Mouse (Mus musculus) embryonic facial prominence, embryonic 15.5 days (tissue): ENCODE measurements around the gene Itm2c. TPM values are rescaled to one million over a fixed set of nuclear protein-coding genes. Genes with fewer than 3 reads are reported as not detected.

Experiments used
- ATAC-seq: fragments of 200-750 bp; cut with Nextera tagmentation; 2 replicates; pipeline ENCODE4 v1.8.0; 2017; ENCODE audit warnings: low read depth, moderate TSS enrichment; ENCODE audit not compliant: insufficient number of reproducible peaks, low FRiP score, low TSS enrichment
- H3K27ac ChIP-seq: fragments of 300-500 bp; sonication (generic); replicated peaks from 2 replicates; pipeline ENCODE4 v1.5.1; 2015; ENCODE audit warnings: mild to moderate bottlenecking, inconsistent platforms
- H3K27me3 ChIP-seq: fragments of 300-500 bp; sonication (generic); 2 replicates; pipeline ENCODE4 v1.6.1; 2015; ENCODE audit warnings: inconsistent platforms
- H3K36me3 ChIP-seq: fragments of 300-500 bp; sonication (generic); 2 replicates; pipeline ENCODE4 v1.6.1; 2015; ENCODE audit warnings: mild to moderate bottlenecking, inconsistent platforms
- H3K4me1 ChIP-seq: fragments of 300-500 bp; sonication (generic); 2 replicates; pipeline ENCODE4 v1.6.1; 2015; ENCODE audit warnings: inconsistent platforms
- H3K4me2 ChIP-seq: fragments of 300-500 bp; sonication (generic); replicated peaks from 2 replicates; pipeline ENCODE4 v1.6.1; 2015; ENCODE audit warnings: mild to moderate bottlenecking, inconsistent platforms
- H3K4me3 ChIP-seq: fragments of 300-500 bp; sonication (generic); replicated peaks from 2 replicates; pipeline ENCODE4 v1.5.1; 2015; ENCODE audit warnings: mild to moderate bottlenecking, inconsistent platforms
- H3K9ac ChIP-seq: fragments of 300-500 bp; sonication (generic); 2 replicates; pipeline ENCODE4 v1.6.1; 2015; ENCODE audit warnings: inconsistent platforms
- H3K9me3 ChIP-seq: fragments of 300-500 bp; sonication (generic); replicated peaks from 2 replicates; pipeline ENCODE4 v1.6.1; 2016; ENCODE audit warnings: inconsistent platforms
- WGBS: fragments of 180-500 bp; shearing (Covaris S2); methylation state at CpG from one replicate; pipeline ENCODE4 v1.1.7; 2015; 5-methylcytosine and 5-hydroxymethylcytosine counted together
- polyA plus RNA-seq: library from polyadenylated mRNA; unstranded; fragments of >200 nt; fragmentation: Nextera tagmentation; extraction: Ambion mirVana; gene quantifications from 2 replicates; pipeline ENCODE4 v1.2.1, GENCODE M21; 2015

The Itm2c gene
- polyA plus RNA-seq, 1 experiment from 2014 or later = 283 TPM

DNA sequence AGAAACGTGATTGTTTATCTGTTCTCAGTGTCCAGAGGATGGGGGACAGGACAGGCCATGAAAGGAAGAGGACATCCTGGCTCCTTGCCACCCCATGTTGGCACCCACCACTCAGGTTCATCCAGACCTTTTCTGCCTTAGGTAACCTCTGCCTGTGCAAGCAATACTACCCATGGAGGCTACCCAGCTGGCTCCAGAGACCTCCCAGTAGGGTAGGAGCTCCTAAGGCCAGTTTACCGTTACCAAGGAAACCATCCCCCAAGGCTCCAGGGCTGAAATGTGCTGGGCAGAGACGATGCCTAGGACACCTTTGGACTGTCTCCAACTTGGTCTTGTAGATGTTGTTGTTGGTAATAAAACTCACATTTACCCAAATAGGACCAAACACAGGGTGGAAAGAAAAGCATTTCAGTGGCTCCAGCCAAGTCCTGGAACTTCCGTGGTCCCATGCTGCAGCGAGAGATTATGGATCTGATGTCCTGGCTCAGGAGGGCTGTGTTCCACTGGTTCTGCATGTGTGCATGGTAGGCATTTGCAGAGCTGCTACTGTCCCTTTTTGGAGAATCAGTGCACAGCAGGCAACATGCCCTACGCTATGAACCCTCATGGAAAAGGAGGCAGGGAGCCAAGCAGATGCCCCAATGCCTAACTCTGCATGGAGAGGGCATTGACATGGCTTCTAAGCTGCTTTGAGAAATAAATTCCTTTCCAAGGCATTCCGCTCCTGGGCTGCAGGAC lies 28.2 kb downstream of the Itm2c start:
- no peak overlapping the region for H3K9ac ChIP-seq
- H3K36me3 ChIP-seq = no peaks in the 10 kb centered on the region
- no peaks in the 10 kb centered on the region for H3K27me3 ChIP-seq
- WGBS = 62% methylated on average over 7 of the region's 7 CpGs
- no peak overlapping the region for H3K4me3 ChIP-seq
- H3K4me1 ChIP-seq = peaks cover 6% of the 10 kb centered on the region; the same call in 1 of the 2 replicates
- H3K9me3 ChIP-seq = no peaks in the 10 kb centered on the region
- H3K4me2 ChIP-seq = no peak overlapping the region
- ATAC-seq = peak; percentile 24; the same call in 1 of the 2 replicates
- H3K27ac ChIP-seq = no peak overlapping the region

DNA sequence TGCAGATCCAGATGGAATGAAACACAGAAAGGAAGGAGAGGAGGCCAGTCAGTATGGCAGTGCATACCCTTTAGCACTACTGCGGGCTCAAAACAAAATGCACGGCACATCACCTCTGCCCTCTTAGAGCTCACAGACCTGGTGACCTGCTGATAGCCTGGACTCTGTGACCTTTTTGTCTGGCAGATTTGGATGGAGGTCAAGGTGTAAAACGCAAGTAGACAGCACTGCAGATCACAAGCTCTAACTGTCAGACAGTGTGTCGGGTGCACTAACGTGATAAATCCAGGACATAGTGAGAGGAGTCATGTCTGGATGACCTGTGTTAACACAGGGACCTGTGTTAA lies 28.8 kb downstream of the Itm2c start:
- no peak overlapping the region for H3K9ac ChIP-seq
- H3K4me2 ChIP-seq = no peak overlapping the region
- no peaks in the 10 kb centered on the region for H3K27me3 ChIP-seq
- H3K4me1 ChIP-seq = peaks cover 9% of the 10 kb centered on the region
- H3K4me3 ChIP-seq = no peak overlapping the region
- no peak for ATAC-seq
- 77% methylated on average over 5 of the region's 5 CpGs for WGBS
- H3K27ac ChIP-seq = no peak overlapping the region
- no peaks in the 10 kb centered on the region for H3K36me3 ChIP-seq
- H3K9me3 ChIP-seq = no peaks in the 10 kb centered on the region

DNA sequence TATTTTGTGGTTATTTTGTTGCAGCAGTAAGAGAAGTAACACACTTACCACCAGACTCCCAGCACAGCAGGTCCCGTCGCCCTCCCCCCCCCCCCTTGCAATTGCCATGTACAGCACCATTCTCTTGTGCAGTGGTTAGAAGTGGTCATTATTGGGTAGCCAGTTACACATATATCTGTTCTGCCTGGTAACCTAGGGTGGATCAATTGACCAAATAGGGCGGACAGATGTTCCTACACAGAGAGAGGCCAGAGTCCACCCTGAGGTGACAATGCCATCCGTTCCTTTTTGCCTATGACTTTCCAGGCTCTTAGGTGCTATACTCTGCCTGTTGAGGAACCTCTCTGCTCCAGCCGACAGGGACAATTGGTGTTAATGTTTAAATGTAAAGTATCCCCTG lies 31.1 kb downstream of the Itm2c start:
- Histone ChIP-seq H3K27ac (no peak overlapping the region), H3K27me3 (no peaks in the 10 kb centered on the region), H3K36me3 (no peaks in the 10 kb centered on the region), H3K4me3 (no peak overlapping the region), H3K9me3 (no peaks in the 10 kb centered on the region), H3K9ac (no peak overlapping the region), H3K4me1 (peaks cover 20% of the 10 kb centered on the region), H3K4me2 (no peak overlapping the region)
- 85% methylated on average over 5 of the region's 5 CpGs for WGBS
- no peak for ATAC-seq

- Histone ChIP-seq H3K4me1 (peaks cover 19% of the 10 kb centered on the region), H3K36me3 (no peaks in the 10 kb centered on the region), H3K4me3 (no peak within 1 kb of the TSS), H3K9me3 (no peaks in the 10 kb centered on the region), H3K27ac (no peak within 1 kb of the TSS), H3K4me2 (no peak within 1 kb of the TSS), H3K27me3 (no peaks in the 10 kb centered on the region), H3K9ac (no peak within 1 kb of the TSS)
- 29% methylated on average over 4 of the region's 4 CpGs for WGBS
- ATAC-seq = peak; percentile 61; the same call in 1 of the 2 replicates
Observed at GRCm38 (mm10) chr1:85928057-85928687, 34.1 kb downstream of the Itm2c start, which contains the start of gene 4933407L21Rik. Gene 4933407L21Rik, plus strand, starts transcription at chr1:85928483.

- H3K27ac ChIP-seq = no peak overlapping the region
- no peaks in the 10 kb centered on the region for H3K36me3 ChIP-seq
- no peak for ATAC-seq
- H3K4me2 ChIP-seq = no peak overlapping the region
- H3K9ac ChIP-seq = no peak overlapping the region
- H3K4me1 ChIP-seq = peaks cover 24% of the 10 kb centered on the region
- H3K4me3 ChIP-seq = no peak overlapping the region
- H3K27me3 ChIP-seq = no peaks in the 10 kb centered on the region
- 72% methylated on average over 4 of the region's 4 CpGs for WGBS
- no peaks in the 10 kb centered on the region for H3K9me3 ChIP-seq
Observed at GRCm38 (mm10) chr1:85928688-85929065, 34.6 kb downstream of the Itm2c start.

- Histone ChIP-seq H3K4me2 (no peak overlapping the region), H3K4me1 (peaks cover 29% of the 10 kb centered on the region), H3K9ac (no peak overlapping the region), H3K27ac (no peak overlapping the region), H3K9me3 (no peaks in the 10 kb centered on the region), H3K27me3 (no peaks in the 10 kb centered on the region), H3K36me3 (no peaks in the 10 kb centered on the region), H3K4me3 (no peak overlapping the region)
- 78% methylated on average over 6 of the region's 6 CpGs for WGBS
- ATAC-seq = no peak
Observed at GRCm38 (mm10) chr1:85929406-85929805, 35.3 kb downstream of the Itm2c start.

DNA sequence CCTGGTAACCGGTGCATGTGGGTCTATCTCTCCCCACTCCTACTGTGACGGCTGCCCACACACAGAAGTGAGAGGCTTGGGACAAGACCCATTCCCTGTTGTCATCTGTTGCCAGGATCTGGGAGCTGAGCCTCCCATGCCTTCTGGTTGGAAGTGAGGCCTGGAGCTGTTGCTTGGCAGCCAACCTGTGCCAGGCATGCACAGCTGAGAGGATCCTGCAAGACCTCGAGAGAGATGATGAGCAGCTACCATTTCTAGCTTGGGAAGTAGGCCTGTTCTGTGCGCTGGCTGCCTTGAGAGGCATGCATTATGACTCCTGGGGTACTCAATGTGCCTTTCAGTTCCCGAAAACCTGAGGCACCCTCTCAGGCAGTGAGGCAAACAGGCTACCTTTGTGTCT lies 37.1 kb downstream of the Itm2c start:
- 84% methylated on average over 5 of the region's 5 CpGs for WGBS
- Histone ChIP-seq H3K4me3 (no peak overlapping the region), H3K9me3 (no peaks in the 10 kb centered on the region), H3K36me3 (no peaks in the 10 kb centered on the region), H3K27me3 (no peaks in the 10 kb centered on the region), H3K9ac (no peak overlapping the region), H3K4me2 (no peak overlapping the region), H3K4me1 (peaks cover 29% of the 10 kb centered on the region), H3K27ac (no peak overlapping the region)
- ATAC-seq = no peak

GRCm38 (mm10) chr1:85933226-85933625 lies 39.1 kb downstream of the Itm2c start:
- no peak overlapping the region for H3K4me3 ChIP-seq
- no peaks in the 10 kb centered on the region for H3K36me3 ChIP-seq
- H3K4me1 ChIP-seq = peaks cover 21% of the 10 kb centered on the region
- no peak for ATAC-seq
- WGBS = 38% methylated on average over 7 of the region's 7 CpGs
- peak overlapping the region; percentile 24; the same call in 1 of the 2 replicates for H3K4me2 ChIP-seq
- H3K9me3 ChIP-seq = no peaks in the 10 kb centered on the region
- no peaks in the 10 kb centered on the region for H3K27me3 ChIP-seq
- no peak overlapping the region for H3K27ac ChIP-seq
- no peak overlapping the region for H3K9ac ChIP-seq

- peak overlapping the region; percentile 24; the same call in 1 of the 2 replicates for H3K4me2 ChIP-seq
- no peaks in the 10 kb centered on the region for H3K9me3 ChIP-seq
- 23% methylated on average over 11 of the region's 11 CpGs for WGBS
- no peaks in the 10 kb centered on the region for H3K27me3 ChIP-seq
- H3K9ac ChIP-seq = no peak overlapping the region
- no peak for ATAC-seq
- H3K4me1 ChIP-seq = peaks cover 15% of the 10 kb centered on the region
- no peak overlapping the region for H3K27ac ChIP-seq
- H3K36me3 ChIP-seq = no peaks in the 10 kb centered on the region
- no peak overlapping the region for H3K4me3 ChIP-seq
Observed at GRCm38 (mm10) chr1:85933631-85934465, 39.8 kb downstream of the Itm2c start.

DNA sequence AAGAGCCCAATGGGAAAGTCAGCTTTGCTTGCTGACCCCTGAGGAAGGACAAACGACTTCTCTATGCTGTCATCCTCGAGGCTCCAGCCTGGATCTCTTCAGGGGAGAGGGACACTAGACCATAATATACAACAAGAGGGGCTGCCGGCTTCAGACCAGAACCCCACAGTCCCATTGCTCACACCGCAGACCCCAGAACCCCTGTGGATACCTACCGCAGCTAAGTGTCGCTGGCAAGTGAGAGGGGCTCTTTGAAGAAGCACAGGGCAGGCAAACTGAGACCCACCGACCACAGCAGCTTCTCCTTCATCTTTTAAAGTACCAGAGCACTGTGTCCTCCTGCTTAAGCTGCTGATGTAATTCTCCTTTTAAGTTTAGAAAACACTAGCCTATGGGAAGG lies 40.5 kb downstream of the Itm2c start:
- H3K4me2 ChIP-seq = no peak overlapping the region
- 25% methylated on average over 7 of the region's 7 CpGs for WGBS
- no peak overlapping the region for H3K4me3 ChIP-seq
- no peak overlapping the region for H3K27ac ChIP-seq
- no peaks in the 10 kb centered on the region for H3K9me3 ChIP-seq
- ATAC-seq = no peak
- no peak overlapping the region for H3K9ac ChIP-seq
- H3K27me3 ChIP-seq = no peaks in the 10 kb centered on the region
- peaks cover 14% of the 10 kb centered on the region for H3K4me1 ChIP-seq
- no peaks in the 10 kb centered on the region for H3K36me3 ChIP-seq

DNA sequence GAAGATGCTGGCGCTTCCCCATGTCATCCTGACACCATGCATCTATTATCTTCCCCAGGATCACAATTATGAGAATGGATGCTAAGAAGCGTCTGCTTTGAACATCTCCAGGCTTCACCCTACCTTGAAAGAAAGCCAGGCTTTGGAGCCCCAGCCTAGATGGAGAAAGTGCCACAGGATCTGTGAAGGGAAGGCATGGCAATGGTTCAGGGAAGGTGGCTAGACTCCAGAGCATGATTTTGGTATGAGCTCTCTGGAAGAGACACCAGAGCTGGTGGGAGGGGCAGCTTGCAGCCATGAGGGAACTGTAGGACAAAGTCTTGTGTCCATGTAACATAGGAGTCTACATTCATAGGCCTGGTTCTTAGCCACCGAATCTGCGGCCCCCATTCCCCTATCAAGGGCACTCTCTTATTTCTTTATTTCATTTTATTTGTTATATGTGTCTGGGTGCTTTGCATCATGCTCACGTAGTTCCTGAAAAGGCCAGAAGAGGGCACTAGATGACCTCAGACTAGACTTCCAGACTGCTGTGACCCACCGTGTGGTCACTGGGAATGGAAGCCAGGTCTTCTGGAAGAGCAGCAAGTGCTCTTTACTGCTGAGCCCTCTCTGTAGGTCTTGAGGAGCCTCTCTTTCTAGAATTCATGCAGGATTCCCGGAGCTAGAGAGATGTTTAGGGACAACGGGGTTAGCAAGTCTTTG lies 41.2 kb downstream of the Itm2c start:
- H3K36me3 ChIP-seq = no peaks in the 10 kb centered on the region
- no peak overlapping the region for H3K4me3 ChIP-seq
- no peak overlapping the region for H3K27ac ChIP-seq
- no peak for ATAC-seq
- H3K9me3 ChIP-seq = no peaks in the 10 kb centered on the region
- no peaks in the 10 kb centered on the region for H3K27me3 ChIP-seq
- WGBS = 49% methylated on average over 8 of the region's 8 CpGs
- H3K4me1 ChIP-seq = peaks cover 14% of the 10 kb centered on the region
- H3K9ac ChIP-seq = no peak overlapping the region
- H3K4me2 ChIP-seq = no peak overlapping the region
